Mouse (Mus musculus) kidney, adult 2 months (tissue): ENCODE results near the gene Mau2.

Experiments used
- CTCF ChIP-seq: fragments of 200-500 bp; conservative IDR thresholded peaks from 2 replicates; pipeline ENCODE4 v1.5.1; 2011; ENCODE audit warnings: low read depth, mild to moderate bottlenecking, control low read depth, low read length, moderate library complexity, mixed read lengths; ENCODE audit not compliant: insufficient read depth, insufficient read length
- POLR2A ChIP-seq: fragments of 200-500 bp; IDR thresholded peaks from one replicate; pipeline ENCODE4 v1.6.1; 2011; ENCODE audit warnings: low read depth, low read length, control low read depth

DNA sequence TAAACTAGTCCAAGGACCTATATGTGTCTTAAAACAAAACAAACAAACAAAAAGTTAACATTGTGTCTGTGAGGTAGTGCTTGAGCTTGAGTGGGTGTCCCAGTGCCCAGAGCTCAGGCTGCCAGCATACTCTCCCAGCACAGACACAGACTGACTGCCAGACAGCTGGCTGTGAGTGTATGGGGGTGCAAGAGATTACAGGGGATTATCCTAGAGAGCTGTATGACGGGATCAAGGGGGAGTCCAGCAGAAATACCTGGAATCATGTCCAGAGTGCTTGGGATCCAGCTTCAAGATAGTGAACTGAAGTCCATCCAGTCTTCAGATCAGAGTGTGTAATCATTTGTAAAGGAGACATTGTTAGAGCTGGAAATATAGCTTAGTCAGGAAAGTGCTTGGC, 15.2 kb upstream of the Mau2 start:
- no peak for TF ChIP-seq POLR2A
- TF ChIP-seq CTCF: no peak
